Mouse (Mus musculus) liver, embryonic 14.5 days (tissue): ENCODE measurements around the gene Urb1.

Experiments
- CTCF ChIP-seq: IDR thresholded peaks from 2 replicates; pipeline ENCODE4 v1.5.1; 2016; ENCODE audit warnings: antibody characterized with exemption, low read depth, control low read depth
- EP300 ChIP-seq: IDR thresholded peaks from 2 replicates; pipeline ENCODE4 v1.6.1; 2016; ENCODE audit warnings: antibody characterized with exemption, low read depth

DNA sequence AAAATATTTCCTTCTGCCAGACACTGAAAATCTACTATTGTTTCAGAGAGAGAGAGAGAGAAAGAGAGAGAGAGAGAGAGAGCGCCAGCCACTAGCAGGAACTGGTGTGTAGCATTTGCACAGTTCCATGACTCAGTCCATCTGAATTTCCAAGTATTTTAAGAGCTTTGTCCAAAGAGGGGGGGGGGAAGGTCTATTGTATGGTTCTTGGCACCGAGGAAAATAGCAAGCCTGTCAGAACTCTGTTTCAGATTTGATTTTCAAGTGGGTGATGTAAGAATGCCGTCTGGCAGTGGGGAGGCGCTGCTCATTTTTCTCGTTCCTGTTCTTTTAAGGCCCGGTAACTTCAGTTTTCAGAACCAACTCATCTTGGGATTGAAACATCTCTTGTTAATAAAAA, 34.8 kb upstream of the Urb1 start:
- no peak for TF ChIP-seq CTCF
- TF ChIP-seq EP300: no peak
